Mouse (Mus musculus) liver, embryonic 15.5 days (tissue): ENCODE data around the gene Prnp. TPM values are rescaled to one million over a fixed set of nuclear protein-coding genes. Genes with fewer than 3 reads are reported as not detected.

Experiments used
- ATAC-seq: fragments of 200-750 bp; cut with Nextera tagmentation; 2 replicates; pipeline ENCODE4 v1.8.0; 2017; ENCODE audit warnings: moderate number of reproducible peaks, mild to moderate bottlenecking, moderate library complexity; ENCODE audit not compliant: insufficient read depth
- H3K27ac ChIP-seq: fragments of 300-500 bp; sonication (generic); replicated peaks from 2 replicates; pipeline ENCODE4 v1.5.1; 2015; ENCODE audit warnings: mild to moderate bottlenecking, inconsistent platforms
- H3K27me3 ChIP-seq: fragments of 300-500 bp; sonication (generic); 2 replicates; pipeline ENCODE4 v1.6.1; 2015; ENCODE audit warnings: mild to moderate bottlenecking, inconsistent platforms
- H3K36me3 ChIP-seq: fragments of 300-500 bp; sonication (generic); replicated peaks from 2 replicates; pipeline ENCODE4 v1.6.1; 2015; ENCODE audit warnings: moderate library complexity, mild to moderate bottlenecking, inconsistent platforms
- H3K4me1 ChIP-seq: fragments of 300-500 bp; sonication (generic); replicated peaks from 2 replicates; pipeline ENCODE4 v1.6.1; 2015; ENCODE audit warnings: inconsistent platforms
- H3K4me2 ChIP-seq: fragments of 300-500 bp; sonication (generic); 2 replicates; pipeline ENCODE4 v1.6.1; 2015; ENCODE audit warnings: moderate library complexity, mild to moderate bottlenecking, inconsistent platforms
- H3K4me3 ChIP-seq: fragments of 300-500 bp; sonication (generic); replicated peaks from 2 replicates; pipeline ENCODE4 v1.5.1; 2015; ENCODE audit warnings: mild to moderate bottlenecking, inconsistent platforms
- H3K9ac ChIP-seq: fragments of 300-500 bp; sonication (generic); 2 replicates; pipeline ENCODE4 v1.6.1; 2015; ENCODE audit warnings: moderate library complexity, mild to moderate bottlenecking, inconsistent platforms
- H3K9me3 ChIP-seq: fragments of 300-500 bp; sonication (generic); replicated peaks from 2 replicates; pipeline ENCODE4 v1.6.1; 2016; ENCODE audit warnings: inconsistent platforms
- WGBS: fragments of 180-500 bp; shearing (Covaris S2); methylation state at CpG from one replicate; pipeline ENCODE4 v1.1.7; 2015; ENCODE audit warnings: mixed read lengths; ENCODE audit not compliant: insufficient replicate concordance; 5-methylcytosine and 5-hydroxymethylcytosine counted together
- polyA plus RNA-seq: library from polyadenylated mRNA; unstranded; fragments of >200 nt; fragmentation: Nextera tagmentation; extraction: Ambion mirVana; gene quantifications from 2 replicates; pipeline ENCODE4 v1.2.1, GENCODE M21; 2015

Prnp gene
- polyA plus RNA-seq, 1 experiment from 2014 or later = 32.1 TPM

DNA sequence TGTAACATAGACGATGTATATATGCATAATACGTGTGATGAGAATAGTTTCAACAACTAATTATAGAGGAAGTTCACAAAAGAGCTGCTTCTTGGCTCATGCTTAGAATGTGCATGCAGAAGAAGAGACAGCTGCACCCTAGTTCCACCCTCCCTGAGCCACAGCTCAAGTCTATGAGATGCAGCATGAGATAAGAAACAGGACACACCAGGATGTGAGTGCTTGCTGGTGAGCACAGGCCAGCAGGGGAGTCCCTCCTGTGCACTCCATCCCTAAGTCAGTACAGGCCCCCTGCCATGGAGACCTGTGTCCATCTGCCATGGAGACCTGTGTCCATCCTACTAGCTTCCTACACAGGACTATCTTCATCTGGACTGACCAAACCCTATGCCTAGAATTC is 60.9 kb downstream of the Prnp start:
- Histone ChIP-seq H3K4me3 (no peak overlapping the region), H3K4me2 (no peak overlapping the region), H3K9me3 (no peaks in the 10 kb centered on the region; the same call in 1 of the 2 replicates), H3K27ac (no peak overlapping the region), H3K27me3 (no peaks in the 10 kb centered on the region), H3K4me1 (no peaks in the 10 kb centered on the region), H3K9ac (no peak overlapping the region), H3K36me3 (no peaks in the 10 kb centered on the region)
- 69% methylated on average over 2 of the region's 2 CpGs for WGBS
- ATAC-seq = no peak

DNA sequence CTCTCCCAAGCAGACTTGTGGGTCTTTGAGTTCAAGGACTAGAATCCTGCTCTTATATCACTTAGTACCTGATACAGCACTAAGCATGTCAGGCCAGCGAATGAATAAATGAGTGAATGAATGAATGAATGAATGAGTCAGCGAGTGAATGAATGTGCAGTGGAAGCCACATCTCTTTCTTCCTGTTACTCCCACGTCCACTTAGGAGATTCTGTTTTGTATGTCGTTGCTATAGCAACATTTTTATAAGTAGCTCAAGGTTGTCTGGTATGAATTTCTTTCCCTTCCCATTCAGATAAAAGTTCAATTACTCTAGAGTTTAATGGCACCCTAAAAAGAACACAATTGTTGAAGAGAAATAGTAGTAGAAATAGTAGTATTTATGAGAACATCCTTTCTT is 61.4 kb downstream of the Prnp start:
- H3K9ac ChIP-seq = no peak overlapping the region

DNA sequence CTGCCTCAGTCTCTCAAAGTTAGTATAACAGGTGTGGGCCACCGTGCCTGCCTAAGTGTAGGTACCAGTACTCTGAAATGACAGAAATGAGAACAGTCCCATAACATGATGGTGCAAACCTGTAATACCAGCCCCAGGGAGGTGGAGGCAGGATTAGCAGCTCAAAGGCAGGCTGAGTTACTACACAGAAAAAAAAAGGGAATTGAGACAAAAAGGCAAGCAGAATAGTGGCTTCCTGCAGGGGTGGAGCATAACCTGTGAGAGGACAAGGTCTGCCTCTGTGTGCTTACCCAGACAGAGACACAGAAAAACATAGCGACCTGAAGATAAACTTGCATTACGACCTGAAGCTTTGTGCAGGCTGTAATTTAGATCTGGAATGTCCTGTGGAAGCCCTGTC is 66.9 kb downstream of the Prnp start:
- H3K27me3 ChIP-seq = no peaks in the 10 kb centered on the region
- H3K4me2 ChIP-seq = no peak overlapping the region
- no peak overlapping the region for H3K4me3 ChIP-seq
- H3K36me3 ChIP-seq = no peaks in the 10 kb centered on the region
- ATAC-seq = no peak
- no peaks in the 10 kb centered on the region; the same call in 1 of the 2 replicates for H3K9me3 ChIP-seq
- no peak overlapping the region for H3K27ac ChIP-seq
- no peak overlapping the region for H3K9ac ChIP-seq
- H3K4me1 ChIP-seq = no peaks in the 10 kb centered on the region
- 45% methylated on average over 3 of the region's 3 CpGs for WGBS

More for the DNA sequence above, 61.4 kb downstream of the Prnp start:
- Histone ChIP-seq H3K27me3 (no peaks in the 10 kb centered on the region), H3K4me2 (no peak overlapping the region), H3K4me3 (no peak overlapping the region), H3K36me3 (no peaks in the 10 kb centered on the region), H3K27ac (no peak overlapping the region), H3K9me3 (no peaks in the 10 kb centered on the region; the same call in 1 of the 2 replicates), H3K4me1 (no peaks in the 10 kb centered on the region)
- no peak for ATAC-seq
- WGBS = 51% methylated on average over 4 of the region's 4 CpGs

GRCm38 (mm10) chr2:131980866-131981265 is 71.1 kb downstream of the Prnp start:
- no peak overlapping the region for H3K9ac ChIP-seq
- ATAC-seq = no peak

GRCm38 (mm10) chr2:131982546-131983196 is 72.9 kb downstream of the Prnp start:
- no peaks in the 10 kb centered on the region for H3K9me3 ChIP-seq
- ATAC-seq = no peak
- H3K4me3 ChIP-seq = no peak overlapping the region
- 11% methylated on average over 6 of the region's 6 CpGs for WGBS
- H3K9ac ChIP-seq = no peak overlapping the region
- no peaks in the 10 kb centered on the region for H3K27me3 ChIP-seq
- H3K36me3 ChIP-seq = no peaks in the 10 kb centered on the region
- H3K27ac ChIP-seq = no peak overlapping the region
- no peak overlapping the region for H3K4me2 ChIP-seq
- no peaks in the 10 kb centered on the region for H3K4me1 ChIP-seq

More at GRCm38 (mm10) chr2:131980866-131981265, 71.1 kb downstream of the Prnp start:
- Histone ChIP-seq H3K4me2 (no peak overlapping the region), H3K36me3 (no peaks in the 10 kb centered on the region), H3K4me3 (no peak overlapping the region), H3K27ac (no peak overlapping the region), H3K9me3 (no peaks in the 10 kb centered on the region), H3K4me1 (no peaks in the 10 kb centered on the region), H3K27me3 (no peaks in the 10 kb centered on the region)
- 11% methylated on average over 9 of the region's 9 CpGs for WGBS

- 41% methylated on average over 3 of the region's 3 CpGs for WGBS
- Histone ChIP-seq H3K9ac (no peak overlapping the region), H3K4me1 (no peaks in the 10 kb centered on the region), H3K9me3 (no peaks in the 10 kb centered on the region), H3K27me3 (no peaks in the 10 kb centered on the region), H3K27ac (no peak overlapping the region), H3K4me2 (no peak overlapping the region), H3K4me3 (no peak overlapping the region), H3K36me3 (no peaks in the 10 kb centered on the region)
- ATAC-seq = no peak
Measured at GRCm38 (mm10) chr2:131987950-131988349, 78.2 kb downstream of the Prnp start.

Other genes starting within 250 kb of the Prnp start
- gene Erv3, start 50.2 kb upstream of the Prnp start, polyA plus RNA-seq = not detected in 2 replicates
- gene Prn, start within 50 bp of the Prnp start, polyA plus RNA-seq = 0.12 TPM in 1 of 2 replicates, not detected in the other
- 0.37 and 0.56 TPM in 2 replicates for gene Prnd, start 40.9 kb downstream of the Prnp start, polyA plus RNA-seq
- gene Rassf2, start 120.3 kb downstream of the Prnp start, polyA plus RNA-seq = 2.8 and 2.9 TPM in 2 replicates
- gene Slc23a2, start 235.2 kb downstream of the Prnp start, polyA plus RNA-seq = 3.0 and 3.7 TPM in 2 replicates